Mouse (Mus musculus): ENCODE measurements around the gene Rbl1.

DNA sequence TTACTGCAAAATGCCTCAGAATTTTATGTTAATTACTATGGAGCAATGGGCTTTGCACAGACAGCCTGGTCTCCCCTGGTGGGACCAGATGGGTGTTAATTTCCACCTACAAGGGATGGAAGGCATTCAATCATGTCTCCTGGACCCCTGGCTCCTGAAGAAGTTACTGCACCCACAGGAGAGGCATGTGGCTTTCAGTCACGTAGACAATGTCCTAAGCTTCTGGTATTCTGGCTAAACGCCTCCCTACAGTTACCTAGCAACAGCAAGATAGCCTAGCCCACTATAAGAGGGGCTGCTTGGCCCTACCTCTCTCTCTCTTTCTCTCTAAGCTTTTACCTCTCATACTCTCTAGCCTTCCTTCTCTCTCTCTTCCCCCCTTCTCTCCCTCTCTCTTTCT, 102.1 kb downstream of the Rbl1 start:
- TF ChIP-seq GATA1 (IDR thresholded peaks at IDR 0.05; ENCODE audit: borderline replicate concordance, low read length) (no peak), FLI1 (IDR thresholded peaks at IDR 0.05; ENCODE audit: low read length) (no peak)

All from megakaryocyte, embryonic 14.5 days (primary cell).